Mouse (Mus musculus): Measurements from ENCODE around the gene Tox2. TPM values are rescaled to one million over a fixed set of nuclear protein-coding genes. Genes with fewer than 3 reads are reported as not detected.

Gene Tox2
- polyA plus RNA-seq, 1 experiment from 2014 or later = 0.69 TPM

DNA sequence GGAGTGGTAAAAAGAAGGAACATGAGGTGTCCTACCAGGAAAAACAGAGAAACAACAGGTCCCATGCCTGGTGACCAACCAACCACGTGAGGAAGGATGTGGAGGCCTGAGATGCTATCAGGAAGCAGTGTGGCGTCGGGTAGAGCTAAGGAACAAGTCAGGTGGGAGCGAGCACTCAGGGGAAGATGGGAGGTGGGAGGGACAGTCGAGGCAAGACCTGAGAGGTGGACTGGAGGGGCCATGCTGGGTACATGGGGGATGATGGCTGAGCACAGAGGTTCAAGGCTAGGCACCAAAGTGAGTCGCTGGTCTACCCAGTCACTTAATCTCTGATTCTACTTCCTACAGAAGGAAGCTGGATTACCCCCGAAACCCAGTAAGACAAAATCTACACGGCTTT, 152.7 kb downstream of the Tox2 start:
- Histone ChIP-seq H3K36me3 (replicated peaks) (no peaks in the 10 kb centered on the region), H3K9ac (peak overlapping the region; percentile 57), H3K4me3 (replicated peaks) (peak overlapping the region; percentile 63), H3K27me3 (no peaks in the 10 kb centered on the region), H3K27ac (replicated peaks) (peak overlapping the region; percentile 94), H3K9me3 (replicated peaks) (no peaks in the 10 kb centered on the region), H3K4me1 (replicated peaks) (peaks cover 72% of the 10 kb centered on the region), H3K4me2 (peak overlapping the region; percentile 74)
- WGBS (ENCODE audit: insufficient replicate concordance) = 30% methylated on average over 8 of the region's 8 CpGs
- no peak for ATAC-seq (ENCODE audit: insufficient read depth)

DNA sequence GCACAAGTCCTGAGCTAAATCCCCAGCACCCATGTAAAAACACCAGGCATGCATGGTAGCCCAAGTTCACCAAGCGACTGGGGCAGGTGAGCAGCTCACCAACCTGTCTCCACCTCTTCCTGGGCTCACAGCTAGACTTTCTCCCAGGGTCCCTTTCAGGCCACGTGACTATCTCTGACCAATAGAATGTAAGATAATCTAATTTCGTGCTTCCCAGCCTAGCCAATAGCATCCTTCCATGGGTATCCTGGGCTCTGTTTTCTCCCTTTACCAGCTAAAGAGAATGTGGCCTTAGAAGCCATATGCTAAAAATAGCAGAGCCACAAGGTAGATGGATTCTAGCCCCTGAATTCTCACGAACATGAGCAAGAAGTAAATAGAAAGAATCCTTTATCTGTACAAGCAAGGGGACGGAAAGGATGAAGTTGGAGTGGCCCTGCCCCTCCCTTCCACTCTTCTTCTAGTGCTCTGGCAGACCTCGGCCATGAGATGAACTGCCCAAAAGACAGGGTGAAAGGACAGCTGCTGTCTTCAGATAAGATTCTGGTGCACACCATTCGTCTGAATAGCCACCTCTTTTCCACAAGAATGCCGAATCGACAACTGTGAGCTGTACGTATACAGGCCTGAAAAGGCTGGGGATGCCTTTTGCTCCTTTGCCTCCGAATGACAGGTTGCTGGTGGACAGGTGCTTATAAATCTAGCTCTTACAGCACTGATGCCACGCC, 153.4 kb downstream of the Tox2 start:
- WGBS (ENCODE audit: insufficient replicate concordance) = 25% methylated on average over 12 of the region's 12 CpGs
- ATAC-seq (ENCODE audit: insufficient read depth) = peak; percentile 85
- Histone ChIP-seq H3K4me1 (replicated peaks) (peaks cover 79% of the 10 kb centered on the region), H3K9me3 (replicated peaks) (no peaks in the 10 kb centered on the region), H3K36me3 (replicated peaks) (no peaks in the 10 kb centered on the region), H3K4me2 (peak overlapping the region; percentile 74), H3K27ac (replicated peaks) (peak overlapping the region; percentile 94), H3K4me3 (replicated peaks) (peak overlapping the region; percentile 63), H3K27me3 (no peaks in the 10 kb centered on the region), H3K9ac (peak overlapping the region; percentile 57)

DNA sequence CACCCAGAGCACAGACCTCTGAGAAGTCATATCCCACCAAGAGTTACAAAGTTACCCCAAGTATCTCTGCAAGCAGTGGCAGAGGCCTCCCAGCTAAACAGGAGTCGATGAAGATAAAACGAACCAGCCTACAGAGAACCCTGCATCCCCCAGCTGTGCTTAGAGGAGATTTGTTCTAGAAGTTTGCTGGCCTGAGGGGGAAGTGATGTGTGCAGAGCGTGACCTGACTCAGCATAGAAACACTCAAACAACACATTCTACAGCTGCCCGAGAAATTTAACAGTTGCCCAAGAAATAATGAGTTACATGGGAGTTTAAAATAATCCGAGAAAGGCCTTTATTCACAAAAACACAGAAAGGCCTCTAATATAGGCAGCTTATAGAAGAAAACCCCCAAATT, 155.7 kb downstream of the Tox2 start:
- Histone ChIP-seq H3K4me1 (replicated peaks) (peaks cover 91% of the 10 kb centered on the region), H3K9me3 (replicated peaks) (no peaks in the 10 kb centered on the region), H3K36me3 (replicated peaks) (no peaks in the 10 kb centered on the region), H3K27ac (replicated peaks) (peak overlapping the region; percentile 94), H3K4me3 (replicated peaks) (peak overlapping the region; percentile 63; the same call in 1 of the 2 replicates), H3K9ac (peak overlapping the region; percentile 57; the same call in 1 of the 2 replicates), H3K4me2 (peak overlapping the region; percentile 74), H3K27me3 (no peaks in the 10 kb centered on the region)
- WGBS (ENCODE audit: insufficient replicate concordance) = 24% methylated on average over 5 of the region's 5 CpGs
- peak; percentile 60 for ATAC-seq (ENCODE audit: insufficient read depth)

DNA sequence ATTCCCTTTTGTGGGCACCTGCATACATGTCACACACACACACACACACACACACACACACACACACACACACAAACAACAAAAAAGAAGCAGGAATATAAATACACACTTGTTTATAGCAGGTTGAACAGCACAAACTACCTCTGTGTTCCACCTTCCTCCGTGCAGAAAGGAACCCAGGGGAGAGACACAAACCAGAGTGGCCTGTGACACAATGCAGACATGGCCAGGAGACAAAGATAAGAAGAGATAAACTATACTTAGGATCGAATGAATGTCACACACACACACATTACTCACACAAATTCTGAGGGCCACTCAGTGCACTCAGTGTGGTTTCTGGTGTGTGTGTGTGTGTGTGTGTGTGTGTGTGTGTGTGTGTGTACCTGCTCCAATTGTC, 156.3 kb downstream of the Tox2 start:
- WGBS (ENCODE audit: insufficient replicate concordance) = 8% methylated on average over 2 of the region's 2 CpGs
- peak overlapping the region; percentile 74 for H3K4me2 ChIP-seq
- H3K9ac ChIP-seq = peak overlapping the region; percentile 32; the same call in 1 of the 2 replicates

DNA sequence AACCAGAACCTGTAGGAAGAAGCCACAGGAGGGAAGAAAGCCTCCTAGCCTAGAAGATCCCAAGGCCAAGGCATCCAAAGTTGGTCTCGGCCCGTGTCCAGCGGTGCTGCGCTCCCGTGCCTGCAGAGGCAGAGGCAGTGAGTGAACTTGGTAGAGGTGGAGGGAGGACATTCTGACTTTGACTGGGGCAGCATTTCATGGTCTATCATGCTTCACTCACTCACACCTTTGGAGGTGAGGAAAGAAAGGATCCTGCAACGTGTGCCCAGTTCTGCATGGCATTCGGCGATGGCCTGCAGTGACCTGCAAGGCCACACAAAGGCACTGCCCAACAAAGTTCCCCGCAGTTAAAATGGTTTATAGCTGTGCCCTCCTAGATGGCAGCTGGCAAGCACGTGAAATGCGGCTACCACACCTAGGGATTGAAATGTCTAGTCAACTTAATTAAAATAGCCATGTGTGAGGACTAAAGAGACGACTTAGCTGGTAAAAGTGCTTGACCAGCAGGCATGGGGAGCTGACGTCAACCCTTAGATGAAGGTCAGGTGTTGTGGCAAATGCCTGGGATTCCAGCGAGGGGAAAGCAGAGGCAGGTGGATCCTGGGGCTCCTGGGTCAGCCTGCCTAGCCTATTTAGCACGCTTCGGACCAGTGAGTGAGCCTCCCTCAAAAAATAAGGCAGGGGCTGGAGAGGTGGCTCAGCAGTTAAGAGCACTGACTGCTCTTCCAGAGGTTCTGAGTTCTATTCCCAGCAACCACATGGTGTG, 158.1 kb downstream of the Tox2 start:
- H3K4me2 ChIP-seq = no peak overlapping the region
- no peak overlapping the region for H3K4me3 ChIP-seq (replicated peaks)
- H3K27me3 ChIP-seq = no peaks in the 10 kb centered on the region
- H3K36me3 ChIP-seq (replicated peaks) = no peaks in the 10 kb centered on the region
- 82% methylated on average over 16 of the region's 16 CpGs for WGBS (ENCODE audit: insufficient replicate concordance)
- H3K9ac ChIP-seq = no peak overlapping the region
- H3K4me1 ChIP-seq (replicated peaks) = peaks cover 84% of the 10 kb centered on the region
- ATAC-seq (ENCODE audit: insufficient read depth) = no peak
- no peaks in the 10 kb centered on the region for H3K9me3 ChIP-seq (replicated peaks)
- peak overlapping the region; percentile 94; the same call in 1 of the 2 replicates for H3K27ac ChIP-seq (replicated peaks)

More for the DNA sequence above, 156.3 kb downstream of the Tox2 start:
- Histone ChIP-seq H3K4me3 (replicated peaks) (no peak overlapping the region), H3K27me3 (no peaks in the 10 kb centered on the region), H3K36me3 (replicated peaks) (no peaks in the 10 kb centered on the region), H3K4me1 (replicated peaks) (peaks cover 91% of the 10 kb centered on the region), H3K27ac (replicated peaks) (peak overlapping the region; percentile 94), H3K9me3 (replicated peaks) (no peaks in the 10 kb centered on the region)
- no peak for ATAC-seq (ENCODE audit: insufficient read depth)

DNA sequence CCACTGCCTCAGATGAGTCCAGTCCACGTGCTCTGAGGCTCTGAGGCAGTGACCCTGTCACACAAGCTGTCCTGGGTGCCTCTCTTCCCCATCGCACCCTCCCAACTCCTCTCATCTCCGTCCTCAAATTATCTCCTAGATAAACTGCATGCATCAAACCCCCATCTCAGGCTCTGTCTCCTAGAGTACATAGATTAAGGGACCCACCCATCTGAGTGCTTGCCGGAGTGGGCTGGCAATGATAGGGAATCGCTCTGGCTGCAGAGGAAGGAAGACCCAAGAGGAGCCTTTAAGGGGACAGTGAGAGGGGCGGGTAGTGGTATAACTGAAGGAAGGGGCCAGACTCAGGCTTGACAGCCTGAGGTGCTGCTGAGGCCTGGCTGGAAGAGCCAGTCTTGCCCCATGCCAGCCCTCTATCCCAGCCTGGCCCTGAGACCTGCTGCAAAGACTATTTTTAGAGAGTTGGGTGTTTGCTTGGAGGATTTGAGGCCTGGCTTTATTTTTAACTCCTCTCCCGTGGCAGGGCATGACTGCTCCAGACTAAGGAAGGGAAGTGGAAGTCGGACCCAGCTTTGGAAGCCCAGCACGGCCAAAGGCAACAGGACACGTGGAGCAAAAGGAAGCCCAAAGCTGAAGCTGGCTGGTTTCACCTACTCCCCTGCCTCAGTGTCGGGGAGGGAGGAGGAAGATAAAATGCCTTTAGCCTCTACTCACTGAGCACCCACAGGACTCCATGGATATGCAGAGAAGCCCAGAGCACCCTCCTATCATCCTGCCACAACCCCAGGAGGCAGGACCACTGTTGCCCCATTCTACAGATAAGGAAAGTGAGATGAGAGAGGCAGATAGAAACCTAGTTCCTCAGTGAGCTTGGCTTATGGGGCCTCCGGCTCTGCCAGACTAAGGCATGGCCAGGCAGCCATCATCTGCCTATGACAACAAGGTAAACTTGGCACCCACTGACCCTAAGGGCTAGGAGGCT, 160.3 kb downstream of the Tox2 start:
- Histone ChIP-seq H3K4me1 (replicated peaks) (peaks cover 63% of the 10 kb centered on the region), H3K4me3 (replicated peaks) (no peak overlapping the region), H3K27me3 (0 out of 2 replicates have a peak, but pooled peaks cover 4% of the 10 kb centered on the region), H3K9ac (peak overlapping the region; percentile 17; the same call in 1 of the 2 replicates), H3K9me3 (replicated peaks) (no peaks in the 10 kb centered on the region), H3K36me3 (replicated peaks) (no peaks in the 10 kb centered on the region), H3K27ac (replicated peaks) (peak overlapping the region; percentile 84), H3K4me2 (peak overlapping the region; percentile 41)
- WGBS (ENCODE audit: insufficient replicate concordance) = 29% methylated on average over 12 of the region's 12 CpGs
- peak; percentile 61 for ATAC-seq (ENCODE audit: insufficient read depth)

DNA sequence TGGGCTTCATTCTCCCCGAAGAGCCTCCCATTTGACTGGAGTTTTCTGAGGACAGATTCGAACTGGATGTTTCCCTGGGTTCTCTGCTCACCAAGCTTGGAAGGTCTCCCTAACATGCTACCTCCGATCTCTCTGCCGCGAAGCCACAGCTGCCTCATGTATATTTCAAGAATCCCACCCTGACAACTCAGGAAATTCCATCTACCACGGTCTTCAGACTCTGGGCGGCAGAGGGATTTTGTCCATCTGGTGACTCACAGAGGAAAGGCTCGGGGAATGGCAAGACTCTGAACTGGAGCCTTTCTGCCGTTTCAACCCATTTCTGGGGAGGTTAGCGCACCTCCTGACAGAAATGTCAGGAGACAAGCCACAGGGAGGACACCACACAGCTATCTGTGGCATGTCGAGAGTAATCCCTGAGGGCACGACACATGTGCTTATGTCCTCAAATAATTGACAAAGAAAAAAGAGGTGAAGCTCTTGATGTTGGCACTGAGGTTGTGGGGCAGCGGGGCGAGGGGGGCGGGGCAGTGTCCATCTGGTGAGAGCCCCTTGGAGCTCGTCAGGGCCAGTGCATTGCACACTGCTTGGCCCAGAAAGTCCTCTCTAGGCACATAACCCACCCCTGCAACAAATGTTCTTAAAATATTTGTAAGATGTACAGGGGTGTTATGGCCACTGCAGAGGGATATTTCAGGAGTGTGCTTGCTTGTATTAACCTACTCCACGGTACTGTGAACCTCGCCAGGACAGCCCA, 162.0 kb downstream of the Tox2 start:
- no peak overlapping the region for H3K4me3 ChIP-seq (replicated peaks)
- no peak for ATAC-seq (ENCODE audit: insufficient read depth)
- no peak overlapping the region for H3K27ac ChIP-seq (replicated peaks)
- WGBS (ENCODE audit: insufficient replicate concordance) = 62% methylated on average over 18 of the region's 18 CpGs
- 0 out of 2 replicates have a peak, but pooled peaks cover 9% of the 10 kb centered on the region for H3K27me3 ChIP-seq
- H3K9me3 ChIP-seq (replicated peaks) = no peaks in the 10 kb centered on the region
- no peak overlapping the region for H3K9ac ChIP-seq
- peaks cover 45% of the 10 kb centered on the region for H3K4me1 ChIP-seq (replicated peaks)
- H3K36me3 ChIP-seq (replicated peaks) = no peaks in the 10 kb centered on the region
- H3K4me2 ChIP-seq = no peak overlapping the region

DNA sequence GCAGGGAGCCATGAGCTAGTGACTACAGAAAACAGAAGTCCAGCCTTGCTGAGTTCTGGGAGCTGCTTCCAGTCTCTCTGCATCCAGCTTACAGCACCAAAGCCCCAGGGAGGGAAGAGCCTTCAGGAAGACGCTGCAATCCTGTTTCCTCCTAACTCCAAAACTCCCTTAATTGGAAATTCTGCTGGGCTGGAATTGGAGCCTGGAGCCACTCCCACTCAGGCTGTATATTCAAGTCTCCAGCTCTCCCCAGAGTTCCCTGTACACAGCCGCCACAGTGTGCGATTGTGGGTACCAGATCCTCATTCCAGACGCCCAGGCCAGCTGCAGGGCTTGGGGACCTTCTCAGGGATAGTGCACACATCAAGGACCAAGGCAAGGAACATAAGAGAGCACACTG, 167.2 kb downstream of the Tox2 start:
- peaks cover 33% of the 10 kb centered on the region for H3K27me3 ChIP-seq
- no peak overlapping the region for H3K9ac ChIP-seq
- H3K4me1 ChIP-seq (replicated peaks) = no peaks in the 10 kb centered on the region
- H3K36me3 ChIP-seq (replicated peaks) = no peaks in the 10 kb centered on the region
- no peak overlapping the region for H3K4me3 ChIP-seq (replicated peaks)
- no peak for ATAC-seq (ENCODE audit: insufficient read depth)
- WGBS (ENCODE audit: insufficient replicate concordance) = 41% methylated on average over 4 of the region's 4 CpGs
- H3K27ac ChIP-seq (replicated peaks) = no peak overlapping the region
- no peak overlapping the region for H3K4me2 ChIP-seq
- no peaks in the 10 kb centered on the region for H3K9me3 ChIP-seq (replicated peaks)

DNA sequence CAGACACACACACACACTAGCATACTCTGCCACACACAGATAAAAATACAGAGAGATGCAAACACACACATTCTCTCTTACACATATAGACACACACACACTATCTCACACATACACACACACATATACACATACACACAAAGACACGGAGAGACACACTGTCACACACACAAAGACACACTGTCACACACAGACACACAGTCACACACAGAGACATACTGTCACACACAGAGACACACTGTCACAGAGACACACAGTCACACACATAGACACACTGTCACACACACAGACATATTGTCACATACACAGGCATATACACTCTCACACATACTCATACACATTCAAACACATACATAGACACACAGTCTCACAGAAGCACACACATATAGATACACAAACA, 169.7 kb downstream of the Tox2 start:
- Histone ChIP-seq H3K9me3 (replicated peaks) (no peaks in the 10 kb centered on the region), H3K9ac (no peak overlapping the region), H3K4me1 (replicated peaks) (no peaks in the 10 kb centered on the region), H3K4me2 (no peak overlapping the region), H3K27me3 (peaks cover 57% of the 10 kb centered on the region), H3K36me3 (replicated peaks) (no peaks in the 10 kb centered on the region), H3K4me3 (replicated peaks) (no peak overlapping the region), H3K27ac (replicated peaks) (no peak overlapping the region)
- WGBS (ENCODE audit: insufficient replicate concordance) = 58% methylated on average over 1 of the region's 1 CpGs
- ATAC-seq (ENCODE audit: insufficient read depth) = no peak
